Mouse (Mus musculus) kidney, postnatal 25 days (tissue): ENCODE data around the gene Ip6k3.

Experiments used
- DNase-seq, 2 experiments: peaks; one replicate each; pipeline ENCODE4 v3.0.0; 2021; ENCODE audit warnings: mixed read lengths in 2 of 2

Ip6k3 gene

GRCm38 (mm10) chr17:27121266-27121665 lies 46.3 kb downstream of the Ip6k3 start:
- no peak for DNase-seq

- DNase-seq = peak; percentile 80 to 81
Observed at GRCm38 (mm10) chr17:27120561-27121024, 47.0 kb downstream of the Ip6k3 start.

GRCm38 (mm10) chr17:27119954-27120353 lies 47.6 kb downstream of the Ip6k3 start:
- no peak for DNase-seq

GRCm38 (mm10) chr17:27119540-27119895 lies 48.1 kb downstream of the Ip6k3 start:
- DNase-seq = no peak

- peak; percentile 23 to 62 for DNase-seq
Observed at GRCm38 (mm10) chr17:27118676-27119539, 48.7 kb downstream of the Ip6k3 start.

- no peak for DNase-seq
Observed at GRCm38 (mm10) chr17:27110072-27110471, 57.5 kb downstream of the Ip6k3 start.

- peak in 1 of 2 experiments; percentile 31 for DNase-seq
Observed at GRCm38 (mm10) chr17:27107936-27108335, 59.7 kb downstream of the Ip6k3 start.

GRCm38 (mm10) chr17:27106745-27107144 lies 60.9 kb downstream of the Ip6k3 start:
- no peak for DNase-seq

- DNase-seq = no peak
Observed at GRCm38 (mm10) chr17:27105698-27106470, 61.7 kb downstream of the Ip6k3 start.

- DNase-seq = no peak
Observed at GRCm38 (mm10) chr17:27101675-27102074, 65.9 kb downstream of the Ip6k3 start.

- peak; percentile 57 to 68 for DNase-seq
Observed at GRCm38 (mm10) chr17:27095690-27096089, 71.9 kb downstream of the Ip6k3 start.
